Mouse (Mus musculus) lung, postnatal 0 days (tissue): ENCODE results near the gene Vrk1.

Experiments
- CTCF ChIP-seq: IDR thresholded peaks from 2 replicates; pipeline ENCODE4 v1.5.1; 2016; ENCODE audit warnings: antibody characterized with exemption, mild to moderate bottlenecking
- EP300 ChIP-seq: IDR thresholded peaks from 2 replicates; pipeline ENCODE4 v1.6.1; 2016; ENCODE audit warnings: antibody characterized with exemption, mild to moderate bottlenecking, control low read depth

- TF ChIP-seq CTCF (peak; percentile 54), EP300 (no peak)
Observed at GRCm38 (mm10) chr12:105983499-105983898, 26.5 kb upstream of the Vrk1 start.
